Mouse (Mus musculus) ES-Bruce4 (cell line): ENCODE data around the gene Rorb.

Experiments used
- CTCF ChIP-seq: IDR thresholded peaks from one replicate; pipeline ENCODE4 v1.8.1; 2011; ENCODE audit warnings: low read depth, low read length
- EP300 ChIP-seq: IDR thresholded peaks from 2 replicates; pipeline ENCODE4 v1.6.1; 2011; ENCODE audit warnings: low read depth, low read length; ENCODE audit not compliant: insufficient read depth
- POLR2A ChIP-seq: IDR thresholded peaks from one replicate; pipeline ENCODE4 v1.8.1; 2011; ENCODE audit warnings: low read length; ENCODE audit not compliant: insufficient read depth

DNA sequence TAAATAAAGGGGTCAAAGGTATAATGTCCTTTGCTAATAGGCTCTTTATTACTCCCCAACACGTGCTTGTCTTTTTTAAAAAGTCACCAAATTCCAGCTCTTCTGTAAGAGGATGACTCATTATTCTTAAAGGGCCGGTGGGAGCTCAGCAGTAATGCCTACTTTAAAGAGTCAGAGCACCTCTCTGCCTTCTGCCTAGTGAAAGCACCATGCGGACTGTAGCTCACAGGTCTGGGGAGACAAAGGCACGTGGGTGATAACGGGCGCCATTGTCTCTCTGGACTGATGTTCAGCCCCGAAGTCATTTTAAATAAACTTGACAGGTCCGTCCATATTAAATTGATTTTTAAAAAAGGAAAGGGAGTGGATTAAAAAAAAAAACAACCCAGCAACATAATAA, 33.1 kb downstream of the Rorb start:
- TF ChIP-seq CTCF (no peak), POLR2A (no peak), EP300 (no peak)
